Mouse (Mus musculus) gastrocnemius, adult 2 months (tissue): ENCODE measurements at regions not wholly inside any gene's neighbourhood (a gene's known extent, or its start where the extent isn't known, plus 50 kb on each side); places are given as distances from the start of the nearest gene placed in this dataset.

Source experiments
- DNase-seq: peaks from one replicate; pipeline ENCODE4 v3.0.0; 2022
- H3K27ac ChIP-seq: fragments of 200-600 bp; 2 replicates; pipeline ENCODE4 v1.8.1; 2022; ENCODE audit warnings: mild to moderate bottlenecking
- H3K4me3 ChIP-seq: fragments of 200-600 bp; 2 replicates; pipeline ENCODE4 v1.8.1; 2022; ENCODE audit warnings: mild to moderate bottlenecking, moderate library complexity
- CTCF ChIP-seq: fragments of 200-600 bp; IDR thresholded peaks from 2 replicates; pipeline ENCODE4 v1.8.1; 2022; ENCODE audit warnings: antibody characterized with exemption, mild to moderate bottlenecking, moderate library complexity
- intact Hi-C: fragments of 180-260 bp; cut with DNase I; formaldehyde crosslinking; loops from one replicate; pipeline ENCODE4 v1.15.1; 2025

GRCm38 (mm10) chr6:31150416-31150815 lies 191.5 kb upstream of the Klf14 start:
- intact Hi-C loops = no loop called here
- no peak for DNase-seq
- TF ChIP-seq CTCF = no peak
- Histone ChIP-seq H3K4me3 (no peak overlapping the region), H3K27ac (peak overlapping the region; percentile 89)

GRCm38 (mm10) chr6:31155857-31156256 lies 197.0 kb upstream of the Klf14 start:
- peak; percentile 65 for DNase-seq
- TF ChIP-seq CTCF = peak; percentile 65
- Histone ChIP-seq H3K27ac (peak overlapping the region; percentile 59), H3K4me3 (no peak overlapping the region)
- intact Hi-C loops = loop anchor here (5.0 kb wide), 1 partner anchor 79 kb away; no protein-coding TSS in a partner anchor

- H3K27ac ChIP-seq = no peak overlapping the region
- no peak for TF ChIP-seq CTCF
- intact Hi-C loops = loop anchor here (5.0 kb wide), 1 partner anchor 80 kb away; no protein-coding TSS in a partner anchor
- no peak for DNase-seq
- no peak overlapping the region for H3K4me3 ChIP-seq
These were observed 198.1 kb upstream of the Klf14 start for GRCm38 (mm10) chr6:31156999-31157398.

- peak overlapping the region; percentile 25; the same call in 1 of the 2 replicates for H3K27ac ChIP-seq
- no peak for DNase-seq
- H3K4me3 ChIP-seq = no peak overlapping the region
- no peak for TF ChIP-seq CTCF
- intact Hi-C loops = loop anchor here (5.0 kb wide), 1 partner anchor 80 kb away; no protein-coding TSS in a partner anchor
These were observed 198.6 kb upstream of the Klf14 start for GRCm38 (mm10) chr6:31157429-31157828.

- intact Hi-C loops = loop anchor here (5.0 kb wide), 1 partner anchor 81 kb away; no protein-coding TSS in a partner anchor
- Histone ChIP-seq H3K27ac (peak overlapping the region; percentile 72), H3K4me3 (no peak overlapping the region)
- no peak for TF ChIP-seq CTCF
- DNase-seq = peak; percentile 65
These were observed 199.8 kb upstream of the Klf14 start for GRCm38 (mm10) chr6:31158648-31159047.

- no peak overlapping the region for H3K4me3 ChIP-seq
- peak overlapping the region; percentile 72 for H3K27ac ChIP-seq
- intact Hi-C loops = loop anchor here (5.0 kb wide), 1 partner anchor 82 kb away; no protein-coding TSS in a partner anchor
- TF ChIP-seq CTCF = no peak
- no peak for DNase-seq
These were observed 200.4 kb upstream of the Klf14 start for GRCm38 (mm10) chr6:31159240-31159639.

- no peak overlapping the region for H3K4me3 ChIP-seq
- TF ChIP-seq CTCF = no peak
- peak overlapping the region; percentile 72 for H3K27ac ChIP-seq
- intact Hi-C loops = loop anchor here (5.0 kb wide), 1 partner anchor 83 kb away; no protein-coding TSS in a partner anchor
- DNase-seq = no peak
These were observed 201.2 kb upstream of the Klf14 start for GRCm38 (mm10) chr6:31159935-31160670.

GRCm38 (mm10) chr6:31161445-31162340 lies 202.8 kb upstream of the Klf14 start:
- intact Hi-C loops = no loop called here
- no peak for DNase-seq
- TF ChIP-seq CTCF = no peak
- Histone ChIP-seq H3K27ac (peak overlapping the region; percentile 72), H3K4me3 (no peak overlapping the region)

GRCm38 (mm10) chr6:31165011-31165410 lies 206.1 kb upstream of the Klf14 start:
- TF ChIP-seq CTCF = no peak
- DNase-seq = no peak
- no peak overlapping the region for H3K27ac ChIP-seq
- intact Hi-C loops = no loop called here
- no peak overlapping the region for H3K4me3 ChIP-seq

GRCm38 (mm10) chr6:31166347-31166746 lies 207.5 kb upstream of the Klf14 start:
- intact Hi-C loops = no loop called here
- TF ChIP-seq CTCF = no peak
- no peak for DNase-seq
- no peak overlapping the region for H3K4me3 ChIP-seq
- no peak overlapping the region for H3K27ac ChIP-seq

- Histone ChIP-seq H3K4me3 (no peak overlapping the region), H3K27ac (no peak overlapping the region)
- intact Hi-C loops = no loop called here
- TF ChIP-seq CTCF = no peak
- DNase-seq = no peak
These were observed 208.9 kb upstream of the Klf14 start for GRCm38 (mm10) chr6:31167732-31168131.

GRCm38 (mm10) chr6:31168730-31169129 lies 209.9 kb upstream of the Klf14 start:
- no peak for TF ChIP-seq CTCF
- H3K27ac ChIP-seq = no peak overlapping the region
- intact Hi-C loops = no loop called here
- H3K4me3 ChIP-seq = no peak overlapping the region
- no peak for DNase-seq

GRCm38 (mm10) chr6:31169343-31169742 lies 210.5 kb upstream of the Klf14 start:
- DNase-seq = no peak
- no peak for TF ChIP-seq CTCF
- H3K4me3 ChIP-seq = no peak overlapping the region
- no peak overlapping the region for H3K27ac ChIP-seq
- intact Hi-C loops = no loop called here
